Mouse (Mus musculus): Measurements from ENCODE around the gene Kars. TPM values are rescaled to one million over a fixed set of nuclear protein-coding genes. Genes with fewer than 3 reads are reported as not detected.

Gene Kars
- polyA plus RNA-seq, 1 experiment from 2014 or later, result 176 TPM

- Histone ChIP-seq H3K9ac (ENCODE audit: low read depth, low read length) (no peak overlapping the region), H3K27ac (ENCODE audit: low read depth, low read length) (no peak overlapping the region), H3K9me3 (replicated peaks; ENCODE audit: control insufficient read depth, low read length) (no peaks in the 10 kb centered on the region), H3K27me3 (ENCODE audit: control insufficient read depth, insufficient read depth, low read length) (no peaks in the 10 kb centered on the region), H3K4me1 (ENCODE audit: control insufficient read depth, insufficient read depth, low read length) (no peaks in the 10 kb centered on the region), H3K4me2 (no peak overlapping the region), H3K4me3 (ENCODE audit: low read depth, low read length) (no peak overlapping the region), H3K36me3 (ENCODE audit: control insufficient read depth, insufficient read depth, low read length) (no peaks in the 10 kb centered on the region)
- ATAC-seq (replicated peaks; ENCODE audit: insufficient number of reproducible peaks, low FRiP score, low TSS enrichment), result no peak
- WGBS (ENCODE audit: insufficient replicate concordance), result 62% methylated on average over 7 of the region's 7 CpGs
Observed at GRCm38 (mm10) chr8:112033071-112033470, 21.9 kb upstream of the Kars start.

- H3K4me3 ChIP-seq (ENCODE audit: low read depth, low read length), result no peak overlapping the region
- no peak for ATAC-seq (replicated peaks; ENCODE audit: insufficient number of reproducible peaks, low FRiP score, low TSS enrichment)
- H3K9me3 ChIP-seq (replicated peaks; ENCODE audit: control insufficient read depth, low read length), result no peaks in the 10 kb centered on the region
- H3K4me2 ChIP-seq, result no peak overlapping the region
- 47% methylated on average over 6 of the region's 6 CpGs for WGBS (ENCODE audit: insufficient replicate concordance)
- no peak overlapping the region for H3K9ac ChIP-seq (ENCODE audit: low read depth, low read length)
- no peaks in the 10 kb centered on the region for H3K27me3 ChIP-seq (ENCODE audit: control insufficient read depth, insufficient read depth, low read length)
- H3K4me1 ChIP-seq (ENCODE audit: control insufficient read depth, insufficient read depth, low read length), result no peaks in the 10 kb centered on the region
- no peaks in the 10 kb centered on the region for H3K36me3 ChIP-seq (ENCODE audit: control insufficient read depth, insufficient read depth, low read length)
- no peak overlapping the region for H3K27ac ChIP-seq (ENCODE audit: low read depth, low read length)
Observed at GRCm38 (mm10) chr8:112030663-112031062, 19.5 kb upstream of the Kars start.

- WGBS (ENCODE audit: insufficient replicate concordance), result 72% methylated on average over 7 of the region's 7 CpGs
- Histone ChIP-seq H3K4me3 (ENCODE audit: low read depth, low read length) (no peak overlapping the region), H3K36me3 (ENCODE audit: control insufficient read depth, insufficient read depth, low read length) (no peaks in the 10 kb centered on the region), H3K27me3 (ENCODE audit: control insufficient read depth, insufficient read depth, low read length) (no peaks in the 10 kb centered on the region), H3K9me3 (replicated peaks; ENCODE audit: control insufficient read depth, low read length) (no peaks in the 10 kb centered on the region), H3K4me1 (ENCODE audit: control insufficient read depth, insufficient read depth, low read length) (no peaks in the 10 kb centered on the region), H3K27ac (ENCODE audit: low read depth, low read length) (no peak overlapping the region), H3K4me2 (no peak overlapping the region), H3K9ac (ENCODE audit: low read depth, low read length) (no peak overlapping the region)
- ATAC-seq (replicated peaks; ENCODE audit: insufficient number of reproducible peaks, low FRiP score, low TSS enrichment), result no peak
Observed at GRCm38 (mm10) chr8:112029455-112029854, 18.3 kb upstream of the Kars start.

- 89% methylated on average over 11 of the region's 11 CpGs for WGBS (ENCODE audit: insufficient replicate concordance)
- Histone ChIP-seq H3K9me3 (replicated peaks; ENCODE audit: control insufficient read depth, low read length) (no peaks in the 10 kb centered on the region), H3K27ac (ENCODE audit: low read depth, low read length) (no peak within 1 kb of the TSS), H3K4me1 (ENCODE audit: control insufficient read depth, insufficient read depth, low read length) (peaks cover 16% of the 10 kb centered on the region), H3K4me2 (no peak within 1 kb of the TSS), H3K9ac (ENCODE audit: low read depth, low read length) (no peak within 1 kb of the TSS), H3K36me3 (ENCODE audit: control insufficient read depth, insufficient read depth, low read length) (peaks cover 7% of the 10 kb centered on the region), H3K27me3 (ENCODE audit: control insufficient read depth, insufficient read depth, low read length) (no peaks in the 10 kb centered on the region), H3K4me3 (ENCODE audit: low read depth, low read length) (no peak within 1 kb of the TSS)
- ATAC-seq (replicated peaks; ENCODE audit: insufficient number of reproducible peaks, low FRiP score, low TSS enrichment), result no peak
Observed at GRCm38 (mm10) chr8:112014936-112015335, 3.8 kb upstream of the Kars start, which contains the start of gene Gm6793. TSS of gene Gm6793 (minus strand) at chr8:112015036.

- Histone ChIP-seq H3K9me3 (replicated peaks; ENCODE audit: control insufficient read depth, low read length) (no peaks in the 10 kb centered on the region), H3K36me3 (ENCODE audit: control insufficient read depth, insufficient read depth, low read length) (no peaks in the 10 kb centered on the region), H3K27me3 (ENCODE audit: control insufficient read depth, insufficient read depth, low read length) (no peaks in the 10 kb centered on the region), H3K4me3 (ENCODE audit: low read depth, low read length) (peak overlapping the region; percentile 100), H3K4me1 (ENCODE audit: control insufficient read depth, insufficient read depth, low read length) (peaks cover 16% of the 10 kb centered on the region), H3K27ac (ENCODE audit: low read depth, low read length) (peak overlapping the region; percentile 74), H3K4me2 (peak overlapping the region; percentile 94), H3K9ac (ENCODE audit: low read depth, low read length) (peak overlapping the region; percentile 88)
- peak; percentile 27 for ATAC-seq (replicated peaks; ENCODE audit: insufficient number of reproducible peaks, low FRiP score, low TSS enrichment)
- WGBS (ENCODE audit: insufficient replicate concordance), result under 1% methylated on average over 39 of the region's 40 CpGs
Observed at GRCm38 (mm10) chr8:112011816-112012242, 706 bp upstream of the Kars start.

- Histone ChIP-seq H3K27ac (ENCODE audit: low read depth, low read length) (no peak overlapping the region), H3K4me1 (ENCODE audit: control insufficient read depth, insufficient read depth, low read length) (peaks cover 16% of the 10 kb centered on the region), H3K36me3 (ENCODE audit: control insufficient read depth, insufficient read depth, low read length) (peaks cover 4% of the 10 kb centered on the region), H3K4me2 (no peak overlapping the region; the same call in 1 of the 2 replicates), H3K9ac (ENCODE audit: low read depth, low read length) (no peak overlapping the region), H3K9me3 (replicated peaks; ENCODE audit: control insufficient read depth, low read length) (no peaks in the 10 kb centered on the region), H3K4me3 (ENCODE audit: low read depth, low read length) (no peak overlapping the region), H3K27me3 (ENCODE audit: control insufficient read depth, insufficient read depth, low read length) (no peaks in the 10 kb centered on the region)
- ATAC-seq (replicated peaks; ENCODE audit: insufficient number of reproducible peaks, low FRiP score, low TSS enrichment), result no peak
- WGBS (ENCODE audit: insufficient replicate concordance), result 87% methylated on average over 7 of the region's 7 CpGs
Observed at GRCm38 (mm10) chr8:112009558-112009957, 1.6 kb downstream of the Kars start.

GRCm38 (mm10) chr8:112007669-112008068 lies 3.5 kb downstream of the Kars start:
- Histone ChIP-seq H3K36me3 (ENCODE audit: control insufficient read depth, insufficient read depth, low read length) (peaks cover 18% of the 10 kb centered on the region), H3K4me1 (ENCODE audit: control insufficient read depth, insufficient read depth, low read length) (peaks cover 9% of the 10 kb centered on the region), H3K4me2 (no peak overlapping the region), H3K4me3 (ENCODE audit: low read depth, low read length) (no peak overlapping the region), H3K27ac (ENCODE audit: low read depth, low read length) (no peak overlapping the region), H3K9ac (ENCODE audit: low read depth, low read length) (no peak overlapping the region), H3K27me3 (ENCODE audit: control insufficient read depth, insufficient read depth, low read length) (no peaks in the 10 kb centered on the region), H3K9me3 (replicated peaks; ENCODE audit: control insufficient read depth, low read length) (no peaks in the 10 kb centered on the region)
- 85% methylated on average over 2 of the region's 2 CpGs for WGBS (ENCODE audit: insufficient replicate concordance)
- ATAC-seq (replicated peaks; ENCODE audit: insufficient number of reproducible peaks, low FRiP score, low TSS enrichment), result no peak

- no peak for ATAC-seq (replicated peaks; ENCODE audit: insufficient number of reproducible peaks, low FRiP score, low TSS enrichment)
- Histone ChIP-seq H3K27me3 (ENCODE audit: control insufficient read depth, insufficient read depth, low read length) (no peaks in the 10 kb centered on the region), H3K4me2 (no peak overlapping the region), H3K27ac (ENCODE audit: low read depth, low read length) (no peak overlapping the region), H3K9ac (ENCODE audit: low read depth, low read length) (no peak overlapping the region), H3K36me3 (ENCODE audit: control insufficient read depth, insufficient read depth, low read length) (peaks cover 38% of the 10 kb centered on the region), H3K9me3 (replicated peaks; ENCODE audit: control insufficient read depth, low read length) (no peaks in the 10 kb centered on the region), H3K4me3 (ENCODE audit: low read depth, low read length) (no peak overlapping the region), H3K4me1 (ENCODE audit: control insufficient read depth, insufficient read depth, low read length) (peaks cover 4% of the 10 kb centered on the region; the same call in 1 of the 2 replicates)
- 86% methylated on average over 6 of the region's 6 CpGs for WGBS (ENCODE audit: insufficient replicate concordance)
Observed at GRCm38 (mm10) chr8:112005601-112006000, 5.5 kb downstream of the Kars start.

GRCm38 (mm10) chr8:112004754-112005153 lies 6.4 kb downstream of the Kars start:
- peaks cover 47% of the 10 kb centered on the region for H3K36me3 ChIP-seq (ENCODE audit: control insufficient read depth, insufficient read depth, low read length)
- H3K4me2 ChIP-seq, result no peak overlapping the region
- H3K9me3 ChIP-seq (replicated peaks; ENCODE audit: control insufficient read depth, low read length), result no peaks in the 10 kb centered on the region
- no peak overlapping the region for H3K27ac ChIP-seq (ENCODE audit: low read depth, low read length)
- H3K9ac ChIP-seq (ENCODE audit: low read depth, low read length), result no peak overlapping the region
- no peaks in the 10 kb centered on the region for H3K27me3 ChIP-seq (ENCODE audit: control insufficient read depth, insufficient read depth, low read length)
- H3K4me3 ChIP-seq (ENCODE audit: low read depth, low read length), result no peak overlapping the region
- no peaks in the 10 kb centered on the region for H3K4me1 ChIP-seq (ENCODE audit: control insufficient read depth, insufficient read depth, low read length)
- no peak for ATAC-seq (replicated peaks; ENCODE audit: insufficient number of reproducible peaks, low FRiP score, low TSS enrichment)

Data from heart, embryonic 11.5 days (tissue).